Mouse (Mus musculus): ENCODE measurements at regions not wholly inside any gene's neighbourhood (a gene's known extent, or its start where the extent isn't known, plus 50 kb on each side); places are given as distances from the start of the nearest gene placed in this dataset.

GRCm38 (mm10) chr8:78003888-78004543 lies 209.1 kb upstream of the Ttc29 start:
- peak in 1 of 2 experiments; percentile 27 for DNase-seq (ENCODE audit: low spot score in 2 of 2)

- DNase-seq (ENCODE audit: low spot score in 2 of 2): no peak
Measured at GRCm38 (mm10) chr8:78004891-78005290, 208.2 kb upstream of the Ttc29 start.

GRCm38 (mm10) chr8:78013101-78013500 lies 200.0 kb upstream of the Ttc29 start:
- DNase-seq (ENCODE audit: low spot score in 2 of 2): no peak

GRCm38 (mm10) chr8:78018430-78019180 lies 194.5 kb upstream of the Ttc29 start:
- no peak for DNase-seq (ENCODE audit: low spot score in 2 of 2)

- DNase-seq (ENCODE audit: low spot score in 2 of 2): no peak
Measured at GRCm38 (mm10) chr8:78021473-78021872, 191.6 kb upstream of the Ttc29 start.

GRCm38 (mm10) chr8:78022986-78023385 lies 190.1 kb upstream of the Ttc29 start:
- no peak for DNase-seq (ENCODE audit: low spot score in 2 of 2)

GRCm38 (mm10) chr8:78023467-78023866 lies 189.6 kb upstream of the Ttc29 start:
- DNase-seq (ENCODE audit: low spot score in 2 of 2): no peak

GRCm38 (mm10) chr8:78023936-78024335 lies 189.2 kb upstream of the Ttc29 start:
- DNase-seq (ENCODE audit: low spot score in 2 of 2): no peak

- DNase-seq (ENCODE audit: low spot score in 2 of 2): no peak
Measured at GRCm38 (mm10) chr8:78024964-78025363, 188.1 kb upstream of the Ttc29 start.

- no peak for DNase-seq (ENCODE audit: low spot score in 2 of 2)
Measured at GRCm38 (mm10) chr8:78027371-78027770, 185.7 kb upstream of the Ttc29 start.

- no peak for DNase-seq (ENCODE audit: low spot score in 2 of 2)
Measured at GRCm38 (mm10) chr8:78028928-78029327, 184.2 kb upstream of the Ttc29 start.

- DNase-seq (ENCODE audit: low spot score in 2 of 2): no peak
Measured at GRCm38 (mm10) chr8:78031811-78032210, 181.3 kb upstream of the Ttc29 start.

- no peak for DNase-seq (ENCODE audit: low spot score in 2 of 2)
Measured at GRCm38 (mm10) chr8:78034687-78035086, 178.4 kb upstream of the Ttc29 start.

GRCm38 (mm10) chr8:78037218-78037617 lies 175.9 kb upstream of the Ttc29 start:
- DNase-seq (ENCODE audit: low spot score in 2 of 2): no peak

- DNase-seq (ENCODE audit: low spot score in 2 of 2): no peak
Measured at GRCm38 (mm10) chr8:78046691-78047090, 166.4 kb upstream of the Ttc29 start.

GRCm38 (mm10) chr8:78050768-78051167 lies 162.3 kb upstream of the Ttc29 start:
- no peak for DNase-seq (ENCODE audit: low spot score in 2 of 2)

GRCm38 (mm10) chr8:78054435-78054834 lies 158.7 kb upstream of the Ttc29 start:
- no peak for DNase-seq (ENCODE audit: low spot score in 2 of 2)

GRCm38 (mm10) chr8:78054920-78055319 lies 158.2 kb upstream of the Ttc29 start:
- no peak for DNase-seq (ENCODE audit: low spot score in 2 of 2)

- no peak for DNase-seq (ENCODE audit: low spot score in 2 of 2)
Measured at GRCm38 (mm10) chr8:78055531-78055930, 157.6 kb upstream of the Ttc29 start.

GRCm38 (mm10) chr8:78057357-78057756 lies 155.7 kb upstream of the Ttc29 start:
- DNase-seq (ENCODE audit: low spot score in 2 of 2): no peak

GRCm38 (mm10) chr8:78061827-78062719 lies 151.0 kb upstream of the Ttc29 start:
- DNase-seq (ENCODE audit: low spot score in 2 of 2): no peak

GRCm38 (mm10) chr8:78063529-78063928 lies 149.6 kb upstream of the Ttc29 start:
- peak in 1 of 2 experiments; percentile 5 for DNase-seq (ENCODE audit: low spot score in 2 of 2)
